Mouse (Mus musculus) fibroblast of lung, adult 2 months (primary cell): ENCODE measurements around the gene Olfr914.

ENCODE experiments used
- DNase-seq: peaks from one replicate; pipeline ENCODE4 v3.0.0-alpha.2; 2011; ENCODE audit warnings: low read depth

Olfr914 gene

GRCm38 (mm10) chr9:38604802-38605201 is at the start of gene Olfr914:
Olfr914 (plus strand) TSS chr9:38605102.
- no peak for DNase-seq

GRCm38 (mm10) chr9:38579878-38580277 is 25.0 kb upstream of the Olfr914 start, which contains the start of gene Olfr912:
Olfr912 (plus strand) TSS chr9:38580178.
- no peak for DNase-seq

- DNase-seq = no peak
Observed at GRCm38 (mm10) chr9:38591056-38591455, 13.8 kb upstream of the Olfr914 start.

- no peak for DNase-seq
Observed at GRCm38 (mm10) chr9:38592459-38592858, 12.4 kb upstream of the Olfr914 start, which contains the start of gene Olfr913. Olfr913 (plus strand) TSS chr9:38592759.

GRCm38 (mm10) chr9:38632406-38632805 is 27.5 kb downstream of the Olfr914 start:
- DNase-seq = no peak

GRCm38 (mm10) chr9:38659775-38660174 is 54.9 kb downstream of the Olfr914 start, which contains the start of gene Olfr916:
Olfr916 (minus strand) TSS chr9:38659875.
- DNase-seq = no peak
